21 mouse cellular contexts compared by ENCODE assay signal in the genomic region with DNA sequence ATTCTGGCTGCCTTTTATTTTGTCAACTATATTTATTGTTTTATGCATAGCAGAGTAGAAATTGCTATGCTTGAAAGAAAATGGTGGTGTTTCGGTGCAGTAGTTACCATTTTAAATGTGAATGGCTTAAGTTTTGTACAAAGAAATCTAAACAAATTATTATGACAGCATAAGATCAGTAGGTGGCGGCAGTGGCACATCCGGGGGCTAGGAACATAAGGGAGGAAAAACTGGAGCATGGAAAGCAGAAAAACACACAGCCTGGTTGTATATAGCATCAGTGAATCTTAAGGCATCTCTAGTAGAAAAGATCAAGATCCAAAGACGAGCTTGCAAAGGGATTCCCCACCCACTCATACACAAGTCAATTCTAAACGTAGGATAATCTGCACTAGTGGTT. TPM values are rescaled to one million over a fixed set of nuclear protein-coding genes. Genes with fewer than 3 reads are reported as not detected.
DNase-seq lines count a peak whose midpoint lies in the region; ATAC-seq and TF ChIP-seq lines count a peak whose summit lies in the region.
"Had no signal": no experiment of that assay in that cellular context is flagged by ENCODE, and none has a peak within 500 bp of the region (broad histone marks: within the 10 kb centered on the region; RNA-seq: fewer than 3 reads in every experiment).

No protein-coding gene starts in this region.

- TF ChIP-seq CTCF in layer of hippocampus, adult 2 months (conservative IDR thresholded peaks at IDR 0.05) = peak; percentile 71
- 0 out of 2 replicates have a peak, but pooled peaks have one; percentile 6 for TF ChIP-seq CTCF in E14TG2a.4 (conservative IDR thresholded peaks at IDR 0.05; ENCODE audit: low read length)
- TF ChIP-seq CTCF in MEL (IDR thresholded peaks at IDR 0.05 in 2 of 3, conservative IDR thresholded peaks at IDR 0.05 in 1 of 3; ENCODE audit: control insufficient read depth in 1 of 3, insufficient read depth in 1 of 3, low read depth in 2 of 3, low read length in 3 of 3, poor library complexity in 1 of 3, severe bottlenecking in 1 of 3) = peak in 2 of 3 experiments; percentile 11 to 25; a peak in 3 of 6 replicates
- no peak; the same call in 1 of the 2 replicates for TF ChIP-seq CTCF in liver, postnatal 0 days (IDR thresholded peaks at IDR 0.05; ENCODE audit: low read depth)

- no peak overlapping the region for H3K4me3 ChIP-seq in layer of hippocampus, adult 2 months
- H3K4me3 ChIP-seq in E14TG2a.4 (replicated peaks; ENCODE audit: low read length) (no peak overlapping the region), MEL (ENCODE audit: control insufficient read depth in 1 of 2, insufficient read depth in 1 of 2, low read depth in 2 of 2, low read length in 2 of 2) (no peak overlapping the region)
- no peak overlapping the region for H3K4me3 ChIP-seq in liver, postnatal 0 days (ENCODE audit: low read depth, low read length)
- H3K4me3 ChIP-seq: limb, embryonic 15.5 days had no signal

- H3K27me3 ChIP-seq in E14TG2a.4 (ENCODE audit: insufficient read depth, low read length) (no peaks in the 10 kb centered on the region), MEL (ENCODE audit: control insufficient read depth in 1 of 2, insufficient read depth in 2 of 2, low read length in 2 of 2) (peaks cover 0 to 2% of the 10 kb centered on the region in 2 experiments; a peak in 2 of 4 replicates)
- no peaks in the 10 kb centered on the region for H3K27me3 ChIP-seq in liver, postnatal 0 days (ENCODE audit: insufficient read depth, low read length)
- H3K27me3 ChIP-seq: limb, embryonic 15.5 days had no signal

- DNase-seq in heart, postnatal 4 days = peak; percentile 6
- no peak for DNase-seq in heart, postnatal 25 days (ENCODE audit: low spot score)
- DNase-seq in layer of hippocampus, adult 2 months (ENCODE audit: low spot score in 2 of 2) = peak; percentile 28 to 31
- no peak for DNase-seq in layer of hippocampus, adult 9-10 months (ENCODE audit: low spot score)
- no peak for DNase-seq in MEL (ENCODE audit: low read depth, low spot score)
- no peak for DNase-seq in liver, postnatal 0 days
- DNase-seq: adrenal gland, adult 2 months; cerebellum, adult 11-12 months; cerebellum, postnatal 36 days; gastrocnemius, postnatal 10 days; thymus, postnatal 14 days had no signal

- no peak for ATAC-seq in liver, postnatal 0 days
- ATAC-seq: forebrain, embryonic 14.5 days; hindbrain, embryonic 16.5 days had no signal

- WGBS in liver, postnatal 0 days (ENCODE audit: insufficient replicate concordance) = 72% methylated on average over 5 of the region's 5 CpGs

- no peak overlapping the region for H3K27ac ChIP-seq in layer of hippocampus, adult 2 months
- no peak overlapping the region for H3K27ac ChIP-seq in MEL (ENCODE audit: control insufficient read depth, low read depth, low read length)
- no peak overlapping the region for H3K27ac ChIP-seq in liver, postnatal 0 days (ENCODE audit: low read depth)
- H3K27ac ChIP-seq: limb, embryonic 15.5 days had no signal

- no peak overlapping the region for H3K4me2 ChIP-seq in liver, postnatal 0 days (ENCODE audit: low read depth, low read length)
- H3K4me2 ChIP-seq: limb, embryonic 15.5 days had no signal

- H3K79me2 ChIP-seq in MEL (ENCODE audit: control insufficient read depth, insufficient read depth, low read length, poor library complexity) = no peaks in the 10 kb centered on the region

- H3K4me1 ChIP-seq in E14TG2a.4 (replicated peaks; ENCODE audit: low read depth, low read length) (no peaks in the 10 kb centered on the region), MEL (ENCODE audit: control insufficient read depth in 1 of 2, insufficient read depth in 2 of 2, low read length in 2 of 2) (no peaks in the 10 kb centered on the region)
- H3K4me1 ChIP-seq in liver, postnatal 0 days (ENCODE audit: insufficient read depth) = no peaks in the 10 kb centered on the region
- H3K4me1 ChIP-seq: limb, embryonic 15.5 days had no signal

- peak; percentile 11 for TF ChIP-seq RAD21 in MEL (IDR thresholded peaks at IDR 0.05; ENCODE audit: low read depth, low read length)

- intact Hi-C loops in heart, postnatal 25 days (cut with DNase I) = no loop called here

- no peak overlapping the region for H3K9ac ChIP-seq in MEL (ENCODE audit: control insufficient read depth, low read depth, low read length, poor library complexity, severe bottlenecking)
- no peak overlapping the region for H3K9ac ChIP-seq in liver, postnatal 0 days (replicated peaks)
- H3K9ac ChIP-seq: limb, embryonic 15.5 days had no signal

- H3K9me3 ChIP-seq in E14TG2a.4 (ENCODE audit: low read length) (peaks cover 6% of the 10 kb centered on the region), MEL (replicated peaks; ENCODE audit: insufficient read depth, low read length) (no peaks in the 10 kb centered on the region)
- no peaks in the 10 kb centered on the region for H3K9me3 ChIP-seq in liver, postnatal 0 days (ENCODE audit: low read length)
- H3K9me3 ChIP-seq: G1E; limb, embryonic 15.5 days had no signal

- H3K36me3 ChIP-seq in E14TG2a.4 (ENCODE audit: insufficient read depth, low read length) (no peaks in the 10 kb centered on the region), MEL (ENCODE audit: control insufficient read depth in 1 of 2, insufficient read depth in 2 of 2, low read length in 2 of 2) (no peaks in the 10 kb centered on the region)
- H3K36me3 ChIP-seq in liver, postnatal 0 days (replicated peaks; ENCODE audit: insufficient read depth, low read length) = no peaks in the 10 kb centered on the region
- H3K36me3 ChIP-seq: G1E; limb, embryonic 15.5 days had no signal

- TF ChIP-seq POLR2A in MEL (IDR thresholded peaks at IDR 0.05; ENCODE audit: control insufficient read depth in 1 of 2, insufficient read depth in 1 of 2, low read depth in 1 of 2, low read length in 2 of 2, poor library complexity in 1 of 2) = no peak

- no peak for TF ChIP-seq EP300 in MEL (IDR thresholded peaks at IDR 0.05; ENCODE audit: low read depth in 1 of 2, low read length in 2 of 2)
- no peak for TF ChIP-seq EP300 in liver, postnatal 0 days (IDR thresholded peaks at IDR 0.05; ENCODE audit: low read depth)

TF ChIP-seq in MEL, 35 proteins besides CTCF, POLR2A, EP300 and RAD21:
- TF ChIP-seq MXI1 (IDR thresholded peaks at IDR 0.05; ENCODE audit: low read depth, low read length) (no peak), MAX (IDR thresholded peaks at IDR 0.05; ENCODE audit: low read length) (no peak), HCFC1 (IDR thresholded peaks at IDR 0.05; ENCODE audit: low read depth, low read length) (no peak), UBTF (IDR thresholded peaks at IDR 0.05; ENCODE audit: borderline replicate concordance, insufficient read depth, low read depth, low read length) (no peak)

RNA-seq across cellular contexts. Expression of a gene that starts 22.4 kb away (rescaled TPM):
- under 1 TPM; 0.07 to 0.25 TPM for total RNA-seq in heart, postnatal 4 days (2021)
- under 1 TPM in 1 of 2 experiments, not detected in 1; 0.05 TPM for total RNA-seq in heart, postnatal 25 days (2021)
- under 1 TPM; 0.07 to 0.20 TPM for total RNA-seq in layer of hippocampus, adult 2 months (2021)
- total RNA-seq in MEL (2012; rRNA removed) = not detected in 2 replicates
- polyA plus RNA-seq in MEL (2012; ENCODE audit: insufficient read depth in 1 of 2, insufficient read length in 2 of 2, low read depth in 1 of 2, low replicate concordance in 2 of 2, missing spikeins in 1 of 2) = not detected
- polyA plus RNA-seq in liver, postnatal 0 days (2015; fragmentation: Nextera tagmentation; extraction: Ambion mirVana) = 1.6 and 1.7 TPM in 2 replicates
- total RNA-seq: adrenal gland, adult 2 months; left cerebral cortex, postnatal 25 days had no signal
- polyA plus RNA-seq: adrenal gland, adult 2 months; G1E had no signal

RNA-seq across cellular contexts. Expression of a gene that starts 42.3 kb away (rescaled TPM):
- not detected for total RNA-seq in heart, postnatal 4 days (2021)
- not detected for total RNA-seq in heart, postnatal 25 days (2021)
- total RNA-seq in layer of hippocampus, adult 2 months (2021) = 10 to 100 TPM; 22.5 to 23.3 TPM
- total RNA-seq in MEL (2012; rRNA removed) = not detected in 2 replicates
- polyA plus RNA-seq in MEL (2012; ENCODE audit: insufficient read depth in 1 of 2, insufficient read length in 2 of 2, low read depth in 1 of 2, low replicate concordance in 2 of 2, missing spikeins in 1 of 2) = not detected
- not detected in 2 replicates for polyA plus RNA-seq in liver, postnatal 0 days (2015; fragmentation: Nextera tagmentation; extraction: Ambion mirVana)
- total RNA-seq: adrenal gland, adult 2 months; G1E; heart, postnatal 10 days; megakaryocyte progenitor cell, adult 5-6 weeks had no signal
- polyA plus RNA-seq: adrenal gland, adult 2 months; forebrain, embryonic 14.5 days; G1E; limb, embryonic 15.5 days; liver, embryonic 16.5 days; neural tube, embryonic 11.5 days had no signal

Comparison
In these comparisons a context has a peak if more than half of its experiments do, and no peak if none do; other contexts are left out.
1. DNase-seq: peak in heart, postnatal 4 days (single experiment) and layer of hippocampus, adult 2 months (2 of 2); none in heart, postnatal 25 days (single experiment), layer of hippocampus, adult 9-10 months (single experiment), MEL (single experiment) and liver, postnatal 0 days (single experiment).
2. RNA of a gene that starts 42.3 kb away (total RNA-seq): 22.5 to 23.3 TPM in layer of hippocampus, adult 2 months; not detected in heart, postnatal 25 days, not detected in heart, postnatal 4 days and not detected in MEL; every median in the first group is over 10 times any median in the second.